Mouse (Mus musculus): ENCODE results near the gene Zpld1. TPM values are rescaled to one million over a fixed set of nuclear protein-coding genes. Genes with fewer than 3 reads are reported as not detected.

The Zpld1 gene
- polyA plus RNA-seq, 1 experiment from 2014 or later = not detected

DNA sequence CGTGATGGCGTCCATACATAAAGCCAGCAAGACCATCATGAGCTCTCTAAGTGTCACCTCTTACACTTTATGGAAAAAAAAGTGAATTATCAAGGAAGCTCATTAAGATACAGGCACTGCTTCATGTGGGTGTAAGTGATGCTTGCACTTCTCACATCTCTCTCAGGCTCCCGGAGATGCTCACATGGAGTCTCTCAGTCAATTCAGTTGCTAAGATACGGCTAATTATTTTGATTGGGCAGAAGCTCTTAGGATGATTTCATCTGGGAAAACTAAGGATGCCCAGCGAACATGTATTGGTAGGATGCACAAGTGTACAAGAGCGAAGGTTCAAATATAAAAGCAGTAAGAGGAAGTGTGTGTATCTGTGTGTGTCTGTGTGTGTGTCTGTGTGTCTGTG lies 38.1 kb downstream of the Zpld1 start:
- H3K27ac ChIP-seq (ENCODE audit: low read length) = no peak overlapping the region
- no peak overlapping the region for H3K4me2 ChIP-seq (ENCODE audit: low read depth, low read length)
- no peaks in the 10 kb centered on the region for H3K9me3 ChIP-seq (replicated peaks; ENCODE audit: control insufficient read depth, low read length)
- H3K4me3 ChIP-seq (ENCODE audit: low read length) = no peak overlapping the region
- H3K36me3 ChIP-seq (ENCODE audit: control insufficient read depth, insufficient read depth) = no peaks in the 10 kb centered on the region
- ATAC-seq (replicated peaks; ENCODE audit: extremely low read depth, insufficient read depth, low FRiP score) = no peak
- H3K9ac ChIP-seq (ENCODE audit: low read length) = no peak overlapping the region
- no peaks in the 10 kb centered on the region for H3K4me1 ChIP-seq (ENCODE audit: control insufficient read depth, insufficient read depth, low read length)
- WGBS = 84% methylated on average over 6 of the region's 6 CpGs
- H3K27me3 ChIP-seq (ENCODE audit: control insufficient read depth, insufficient read depth, low read length) = no peaks in the 10 kb centered on the region

DNA sequence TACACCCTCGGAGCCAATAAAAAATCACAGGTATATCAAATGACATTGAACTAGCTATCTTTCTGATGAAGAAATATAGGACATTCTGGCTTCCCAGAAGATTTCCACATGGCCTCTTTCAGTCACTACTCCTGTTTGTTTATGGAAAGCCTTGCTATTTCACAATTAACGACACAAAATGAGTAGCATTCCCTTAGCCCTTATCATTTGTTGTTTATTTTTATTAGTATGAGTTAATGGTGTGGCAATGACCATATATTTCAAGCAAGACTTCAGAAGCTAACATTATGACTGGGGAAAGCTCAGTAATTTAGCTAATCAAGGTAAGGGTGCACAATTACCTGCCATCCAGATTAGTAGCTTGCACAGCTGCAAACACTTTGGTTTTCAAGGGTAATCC lies 56.8 kb downstream of the Zpld1 start:
- H3K9ac ChIP-seq (ENCODE audit: low read length) = no peak overlapping the region
- 49% methylated on average over 2 of the region's 2 CpGs for WGBS
- no peaks in the 10 kb centered on the region for H3K27me3 ChIP-seq (ENCODE audit: control insufficient read depth, insufficient read depth, low read length)
- H3K36me3 ChIP-seq (ENCODE audit: control insufficient read depth, insufficient read depth) = no peaks in the 10 kb centered on the region
- H3K9me3 ChIP-seq (replicated peaks; ENCODE audit: control insufficient read depth, low read length) = no peaks in the 10 kb centered on the region
- no peak overlapping the region for H3K4me2 ChIP-seq (ENCODE audit: low read depth, low read length)
- H3K27ac ChIP-seq (ENCODE audit: low read length) = no peak overlapping the region
- no peak overlapping the region for H3K4me3 ChIP-seq (ENCODE audit: low read length)
- H3K4me1 ChIP-seq (ENCODE audit: control insufficient read depth, insufficient read depth, low read length) = no peaks in the 10 kb centered on the region
- ATAC-seq (replicated peaks; ENCODE audit: extremely low read depth, insufficient read depth, low FRiP score) = no peak

DNA sequence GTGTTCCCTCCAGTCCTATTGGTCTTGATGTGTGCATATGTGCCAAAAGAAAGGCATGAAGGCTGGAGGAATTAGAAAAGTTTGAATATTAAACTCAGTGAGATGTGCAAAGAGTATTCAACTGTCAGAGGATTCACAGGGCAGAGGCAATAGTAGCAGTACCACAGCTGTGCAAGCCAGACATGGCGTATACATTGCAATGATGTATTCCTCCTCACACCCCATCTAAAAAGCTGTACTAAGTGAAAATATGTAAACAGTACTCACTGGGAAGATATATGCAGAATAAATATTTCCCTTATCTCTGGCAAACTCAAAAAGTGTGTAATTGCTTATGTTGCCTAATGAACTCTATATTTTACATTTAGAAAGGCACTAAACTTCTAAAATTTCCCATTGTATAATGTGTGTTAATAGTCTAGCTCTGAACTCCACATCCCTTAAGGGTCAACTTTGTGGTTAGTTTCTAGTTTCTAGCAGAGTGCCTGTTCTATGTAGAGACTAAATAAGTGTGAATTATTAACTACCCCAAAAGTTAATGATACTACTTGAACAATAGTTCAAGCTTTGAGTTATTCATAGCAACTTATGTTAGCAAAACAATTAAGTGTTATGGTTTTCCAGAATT lies 68.7 kb downstream of the Zpld1 start:
- Histone ChIP-seq H3K4me3 (ENCODE audit: low read length) (no peak overlapping the region), H3K27me3 (ENCODE audit: control insufficient read depth, insufficient read depth, low read length) (no peaks in the 10 kb centered on the region), H3K4me1 (ENCODE audit: control insufficient read depth, insufficient read depth, low read length) (no peaks in the 10 kb centered on the region), H3K4me2 (ENCODE audit: low read depth, low read length) (no peak overlapping the region), H3K9me3 (replicated peaks; ENCODE audit: control insufficient read depth, low read length) (no peaks in the 10 kb centered on the region), H3K36me3 (ENCODE audit: control insufficient read depth, insufficient read depth) (no peaks in the 10 kb centered on the region), H3K27ac (ENCODE audit: low read length) (no peak overlapping the region), H3K9ac (ENCODE audit: low read length) (no peak overlapping the region)
- ATAC-seq (replicated peaks; ENCODE audit: extremely low read depth, insufficient read depth, low FRiP score) = no peak
- WGBS = 77% methylated on average over 1 of the region's 1 CpGs

DNA sequence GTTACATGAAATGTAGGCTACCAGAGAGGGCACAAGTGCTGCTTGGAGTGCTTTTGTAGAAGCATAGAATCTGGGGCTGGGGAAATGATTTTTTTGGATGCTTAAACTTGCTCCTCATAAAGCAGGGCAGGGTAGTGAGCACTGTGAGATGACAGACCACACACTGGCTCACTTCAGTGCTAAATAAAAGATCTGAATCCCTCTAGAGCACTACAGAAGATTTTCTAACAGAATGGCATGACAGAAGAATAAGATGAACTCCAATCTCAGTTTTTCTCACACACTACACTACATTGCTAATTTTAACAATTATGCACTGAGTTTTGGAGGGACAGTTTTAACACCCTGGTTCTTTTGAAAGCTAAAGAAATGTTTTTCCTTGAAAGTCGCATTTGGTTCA lies 93.8 kb downstream of the Zpld1 start:
- Histone ChIP-seq H3K4me2 (ENCODE audit: low read depth, low read length) (no peak overlapping the region), H3K27me3 (ENCODE audit: control insufficient read depth, insufficient read depth, low read length) (no peaks in the 10 kb centered on the region), H3K9me3 (replicated peaks; ENCODE audit: control insufficient read depth, low read length) (no peaks in the 10 kb centered on the region), H3K36me3 (ENCODE audit: control insufficient read depth, insufficient read depth) (no peaks in the 10 kb centered on the region), H3K4me3 (ENCODE audit: low read length) (no peak overlapping the region), H3K9ac (ENCODE audit: low read length) (no peak overlapping the region), H3K4me1 (ENCODE audit: control insufficient read depth, insufficient read depth, low read length) (no peaks in the 10 kb centered on the region), H3K27ac (ENCODE audit: low read length) (no peak overlapping the region)
- no peak for ATAC-seq (replicated peaks; ENCODE audit: extremely low read depth, insufficient read depth, low FRiP score)
- 82% methylated on average over 1 of the region's 1 CpGs for WGBS

DNA sequence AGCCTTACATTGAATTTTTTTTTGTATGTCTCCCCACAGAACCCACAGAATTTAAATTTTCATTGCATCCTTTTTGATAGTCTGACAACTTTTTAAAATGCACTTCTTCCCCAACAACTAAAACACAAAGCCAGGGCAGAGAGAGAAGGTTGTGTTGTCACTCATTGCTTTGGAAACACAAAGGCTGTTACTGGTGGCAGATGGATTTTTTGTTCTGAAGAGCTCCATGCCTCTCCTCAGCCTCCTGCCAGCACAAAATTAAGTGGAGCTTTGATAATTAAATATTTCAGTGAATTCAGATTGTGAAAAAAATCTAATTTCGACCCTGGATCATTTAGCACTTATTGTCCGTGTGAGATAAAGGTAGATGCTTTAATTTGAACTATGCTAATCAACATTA lies 107.4 kb downstream of the Zpld1 start:
- ATAC-seq (replicated peaks; ENCODE audit: extremely low read depth, insufficient read depth, low FRiP score) = no peak
- no peak overlapping the region for H3K27ac ChIP-seq (ENCODE audit: low read length)
- H3K27me3 ChIP-seq (ENCODE audit: control insufficient read depth, insufficient read depth, low read length) = no peaks in the 10 kb centered on the region
- no peaks in the 10 kb centered on the region for H3K4me1 ChIP-seq (ENCODE audit: control insufficient read depth, insufficient read depth, low read length)
- no peak overlapping the region for H3K4me3 ChIP-seq (ENCODE audit: low read length)
- no peaks in the 10 kb centered on the region for H3K9me3 ChIP-seq (replicated peaks; ENCODE audit: control insufficient read depth, low read length)
- no peak overlapping the region for H3K4me2 ChIP-seq (ENCODE audit: low read depth, low read length)
- 70% methylated on average over 2 of the region's 2 CpGs for WGBS
- H3K9ac ChIP-seq (ENCODE audit: low read length) = no peak overlapping the region
- no peaks in the 10 kb centered on the region for H3K36me3 ChIP-seq (ENCODE audit: control insufficient read depth, insufficient read depth)

DNA sequence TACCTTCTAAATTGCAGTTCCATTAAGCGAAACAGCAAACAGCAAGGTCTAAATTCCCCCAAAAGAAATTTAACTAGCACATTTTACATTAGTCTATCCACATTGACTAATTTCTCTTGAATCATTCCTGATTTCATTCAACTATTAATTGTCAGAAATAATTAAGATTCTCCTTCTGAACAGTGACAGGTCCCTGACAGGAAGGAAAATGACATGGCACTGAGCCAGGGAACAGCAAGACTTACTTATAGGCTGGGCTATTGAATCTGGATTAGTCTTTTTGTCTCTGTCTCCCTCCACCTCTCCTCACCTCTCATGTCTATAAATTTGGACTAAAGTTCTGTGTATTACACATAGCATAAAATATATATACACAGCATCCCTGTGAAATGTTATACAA lies 112.4 kb downstream of the Zpld1 start:
- no peaks in the 10 kb centered on the region for H3K9me3 ChIP-seq (replicated peaks; ENCODE audit: control insufficient read depth, low read length)
- H3K9ac ChIP-seq (ENCODE audit: low read length) = no peak overlapping the region
- no peaks in the 10 kb centered on the region for H3K36me3 ChIP-seq (ENCODE audit: control insufficient read depth, insufficient read depth)
- no peak overlapping the region for H3K4me3 ChIP-seq (ENCODE audit: low read length)
- H3K4me1 ChIP-seq (ENCODE audit: control insufficient read depth, insufficient read depth, low read length) = no peaks in the 10 kb centered on the region
- H3K27me3 ChIP-seq (ENCODE audit: control insufficient read depth, insufficient read depth, low read length) = no peaks in the 10 kb centered on the region
- 88% methylated on average over 1 of the region's 1 CpGs for WGBS
- H3K4me2 ChIP-seq (ENCODE audit: low read depth, low read length) = no peak overlapping the region
- ATAC-seq (replicated peaks; ENCODE audit: extremely low read depth, insufficient read depth, low FRiP score) = no peak
- H3K27ac ChIP-seq (ENCODE audit: low read length) = no peak overlapping the region
